Mouse (Mus musculus) retina, postnatal 1 day (tissue): Measurements from ENCODE around the gene Supt6.

ENCODE experiments used
- DNase-seq: peaks from one replicate; pipeline ENCODE4 v3.0.0-alpha.2; 2012

Supt6 gene

GRCm38 (mm10) chr11:78165761-78166109 is 80.1 kb downstream of the Supt6 start:
- no peak for DNase-seq

GRCm38 (mm10) chr11:78164924-78165760 is 80.6 kb downstream of the Supt6 start, which contains the start of gene Traf4:
Gene Traf4, minus strand, starts transcription at chr11:78165589.
- peak; percentile 87 for DNase-seq

- no peak for DNase-seq
Measured at GRCm38 (mm10) chr11:78164604-78164923, 81.2 kb downstream of the Supt6 start.

GRCm38 (mm10) chr11:78163681-78164603 is 81.8 kb downstream of the Supt6 start:
- DNase-seq = peak; percentile 88

GRCm38 (mm10) chr11:78163045-78163444 is 82.7 kb downstream of the Supt6 start:
- no peak for DNase-seq

- DNase-seq = peak; percentile 73
Measured at GRCm38 (mm10) chr11:78162504-78162903, 83.3 kb downstream of the Supt6 start.

- DNase-seq = no peak
Measured at GRCm38 (mm10) chr11:78161968-78162367, 83.8 kb downstream of the Supt6 start.

- DNase-seq = no peak
Measured at GRCm38 (mm10) chr11:78161169-78161568, 84.6 kb downstream of the Supt6 start.

- no peak for DNase-seq
Measured at GRCm38 (mm10) chr11:78160675-78161074, 85.1 kb downstream of the Supt6 start.

- no peak for DNase-seq
Measured at GRCm38 (mm10) chr11:78160171-78160570, 85.6 kb downstream of the Supt6 start.

GRCm38 (mm10) chr11:78159557-78159956 is 86.2 kb downstream of the Supt6 start:
- no peak for DNase-seq

- DNase-seq = peak; percentile 92
Measured at GRCm38 (mm10) chr11:78159096-78159495, 86.7 kb downstream of the Supt6 start.
